Mouse (Mus musculus) heart, embryonic 14.5 days (tissue): ENCODE results near the gene Akr1cl. TPM values are rescaled to one million over a fixed set of nuclear protein-coding genes. Genes with fewer than 3 reads are reported as not detected.

Source experiments
- ATAC-seq: fragments of 200-750 bp; cut with Nextera tagmentation; 2 replicates; pipeline ENCODE4 v1.8.0; 2017; ENCODE audit warnings: low read depth, moderate TSS enrichment; ENCODE audit not compliant: insufficient number of reproducible peaks, insufficient read depth, low FRiP score
- H3K27ac ChIP-seq, 2 experiments: fragments of 200-500 bp in 1 of 2; fragments of 300-500 bp in 1 of 2; sonication (generic) in 1 of 2; replicated peaks in 1 of 2; 2 replicates each; pipeline ENCODE4 v1.5.1; 2012 to 2014; ENCODE audit warnings: low read depth in 2 of 2, low read length in 2 of 2, control low read depth in 1 of 2, mild to moderate bottlenecking in 1 of 2, mixed read lengths in 1 of 2; ENCODE audit not compliant: control insufficient read depth in 1 of 2, insufficient read depth in 1 of 2
- H3K27me3 ChIP-seq: fragments of 300-500 bp; sonication (generic); 2 replicates; pipeline ENCODE4 v1.6.1; 2014; ENCODE audit warnings: mild to moderate bottlenecking, low read length, control low read depth; ENCODE audit not compliant: control insufficient read depth, insufficient read depth
- H3K36me3 ChIP-seq: fragments of 300-500 bp; sonication (generic); 2 replicates; pipeline ENCODE4 v1.6.1; 2014; ENCODE audit warnings: mild to moderate bottlenecking, control low read depth, low read length, mixed read lengths; ENCODE audit not compliant: control insufficient read depth, insufficient read depth
- H3K4me1 ChIP-seq, 2 experiments: fragments of 200-500 bp in 1 of 2; fragments of 300-500 bp in 1 of 2; sonication (generic) in 1 of 2; 2 replicates each; pipeline ENCODE4 v1.6.1; 2012 to 2014; ENCODE audit warnings: low read length in 2 of 2, control low read depth in 1 of 2, mixed read lengths in 1 of 2; ENCODE audit not compliant: control insufficient read depth in 2 of 2, insufficient read depth in 2 of 2
- H3K4me2 ChIP-seq: fragments of 300-500 bp; sonication (generic); 2 replicates; pipeline ENCODE4 v1.6.1; 2014; ENCODE audit warnings: mild to moderate bottlenecking, low read length
- H3K4me3 ChIP-seq, 2 experiments: fragments of 200-500 bp in 1 of 2; fragments of 300-500 bp in 1 of 2; sonication (generic) in 1 of 2; 2 replicates each; pipeline ENCODE4 v1.5.1; 2012 to 2014; ENCODE audit warnings: low read length in 2 of 2, mild to moderate bottlenecking in 2 of 2, control low read depth in 1 of 2, low read depth in 1 of 2, moderate library complexity in 1 of 2; ENCODE audit not compliant: control insufficient read depth in 1 of 2, insufficient read depth in 1 of 2
- H3K9ac ChIP-seq: fragments of 300-500 bp; sonication (generic); 2 replicates; pipeline ENCODE4 v1.6.1; 2014; ENCODE audit warnings: mild to moderate bottlenecking, low read length
- H3K9me3 ChIP-seq: fragments of 300-500 bp; sonication (generic); 2 replicates; pipeline ENCODE4 v1.6.1; 2016; ENCODE audit warnings: low read length, control low read depth; ENCODE audit not compliant: control insufficient read depth
- WGBS: fragments of 180-500 bp; shearing (Covaris S2); extraction: QIAGEN DNeasy Blood & Tissue Kit; methylation state at CpG from one replicate; pipeline ENCODE4 v1.1.7; 2014; 5-methylcytosine and 5-hydroxymethylcytosine counted together
- polyA plus RNA-seq: library from polyadenylated mRNA; unstranded; fragments of >200 nt; fragmentation: Nextera tagmentation; extraction: Ambion mirVana; gene quantifications from 2 replicates; pipeline ENCODE4 v1.2.1, GENCODE M21; 2014

Akr1cl gene
- polyA plus RNA-seq, 1 experiment from 2014 or later, result 0.46 TPM

DNA sequence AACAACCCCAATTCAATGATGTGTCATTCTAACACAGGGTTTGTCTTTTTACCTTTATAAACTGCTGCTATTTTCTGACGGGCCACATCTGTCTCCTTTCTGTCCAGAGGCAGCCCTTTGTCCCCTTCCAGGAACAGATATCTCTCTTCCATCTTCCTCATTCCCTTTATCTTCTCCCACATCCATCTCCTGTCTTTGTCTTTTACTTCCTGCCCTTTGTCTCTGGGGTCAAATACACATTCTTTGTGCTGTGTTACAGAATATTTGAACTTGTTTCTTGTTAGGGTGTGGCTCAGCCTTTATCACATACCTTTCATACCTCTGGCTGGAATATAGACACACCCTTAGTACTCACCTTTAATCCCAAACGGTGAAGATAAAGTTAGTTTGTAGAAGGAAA lies 5.0 kb upstream of the Akr1cl start:
- Histone ChIP-seq H3K27ac (no peak overlapping the region), H3K36me3 (no peaks in the 10 kb centered on the region), H3K4me2 (no peak overlapping the region), H3K4me3 (no peak overlapping the region), H3K4me1 (no peaks in the 10 kb centered on the region; a peak in 1 of 4 replicates), H3K9me3 (no peaks in the 10 kb centered on the region), H3K9ac (no peak overlapping the region), H3K27me3 (no peaks in the 10 kb centered on the region)
- ATAC-seq, result no peak
- WGBS, result 57% methylated on average over 2 of the region's 2 CpGs

DNA sequence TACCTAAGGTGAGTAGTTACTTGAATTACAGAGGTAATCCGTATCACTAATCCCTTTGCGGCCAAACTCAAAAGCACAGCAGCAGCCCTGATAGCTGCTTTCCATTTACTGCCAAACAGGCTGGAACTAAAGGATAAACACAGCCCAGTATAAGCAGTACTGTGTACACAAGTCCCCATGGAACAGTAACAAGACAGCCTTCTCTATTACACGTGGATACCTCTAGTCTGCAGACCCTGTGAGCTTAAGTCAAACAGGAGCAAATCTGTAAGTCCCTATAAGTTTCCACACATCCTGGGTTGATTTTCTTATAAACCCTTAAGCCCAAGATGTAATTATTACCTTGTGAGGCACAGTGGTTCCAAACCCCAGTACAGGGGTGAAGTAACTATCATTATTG lies 3.0 kb upstream of the Akr1cl start:
- ATAC-seq, result no peak

GRCm38 (mm10) chr1:65028206-65028605 lies 4.4 kb downstream of the Akr1cl start:
- no peaks in the 10 kb centered on the region for H3K36me3 ChIP-seq
- ATAC-seq, result no peak
- H3K27ac ChIP-seq, result no peak overlapping the region
- H3K9ac ChIP-seq, result no peak overlapping the region
- no peak overlapping the region for H3K4me3 ChIP-seq
- WGBS, result 61% methylated on average over 9 of the region's 9 CpGs
- no peaks in the 10 kb centered on the region for H3K27me3 ChIP-seq
- H3K4me1 ChIP-seq, result no peaks in the 10 kb centered on the region; a peak in 1 of 4 replicates
- H3K9me3 ChIP-seq, result no peaks in the 10 kb centered on the region
- H3K4me2 ChIP-seq, result no peak overlapping the region

More for the DNA sequence above, 3.0 kb upstream of the Akr1cl start:
- Histone ChIP-seq H3K27me3 (no peaks in the 10 kb centered on the region), H3K9ac (no peak overlapping the region), H3K4me1 (no peaks in the 10 kb centered on the region), H3K27ac (no peak overlapping the region), H3K4me3 (no peak overlapping the region), H3K36me3 (no peaks in the 10 kb centered on the region), H3K9me3 (no peaks in the 10 kb centered on the region), H3K4me2 (no peak overlapping the region)
- WGBS, result 34% methylated on average over 3 of the region's 3 CpGs

DNA sequence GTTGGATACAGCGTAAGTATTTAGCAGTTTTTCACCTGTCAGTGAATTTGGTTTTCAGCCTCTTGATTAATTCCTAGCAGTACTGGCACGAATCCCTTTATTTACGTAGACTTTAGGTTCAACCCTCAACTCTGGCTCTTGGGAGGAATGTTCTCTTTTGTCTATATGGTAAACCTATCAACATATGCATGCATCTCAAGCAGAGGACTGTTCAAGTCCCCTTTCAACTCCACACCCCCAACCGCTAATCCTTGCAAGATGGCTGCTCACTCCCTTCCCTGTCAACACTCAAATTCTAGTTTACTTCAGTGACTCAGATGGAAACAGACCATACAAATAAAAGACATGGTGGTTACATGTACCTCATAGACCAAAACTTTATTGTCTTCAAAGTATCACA lies 19.8 kb downstream of the Akr1cl start:
- Histone ChIP-seq H3K9me3 (no peaks in the 10 kb centered on the region), H3K27me3 (no peaks in the 10 kb centered on the region), H3K36me3 (no peaks in the 10 kb centered on the region), H3K4me3 (no peak overlapping the region), H3K27ac (no peak overlapping the region), H3K4me1 (no peaks in the 10 kb centered on the region), H3K9ac (no peak overlapping the region), H3K4me2 (no peak overlapping the region)
- no peak for ATAC-seq
- WGBS, result 86% methylated on average over 4 of the region's 4 CpGs

- H3K36me3 ChIP-seq, result no peaks in the 10 kb centered on the region
- no peaks in the 10 kb centered on the region for H3K27me3 ChIP-seq
- H3K4me1 ChIP-seq, result no peaks in the 10 kb centered on the region
- no peak for ATAC-seq
- no peak overlapping the region for H3K27ac ChIP-seq
- H3K9me3 ChIP-seq, result peaks cover 6% of the 10 kb centered on the region; the same call in 1 of the 2 replicates
- H3K4me3 ChIP-seq, result no peak overlapping the region
- no peak overlapping the region for H3K4me2 ChIP-seq
- no peak overlapping the region for H3K9ac ChIP-seq
- WGBS, result 7% methylated on average over 9 of the region's 9 CpGs
These were observed 22.4 kb downstream of the Akr1cl start for GRCm38 (mm10) chr1:65010153-65010552.

DNA sequence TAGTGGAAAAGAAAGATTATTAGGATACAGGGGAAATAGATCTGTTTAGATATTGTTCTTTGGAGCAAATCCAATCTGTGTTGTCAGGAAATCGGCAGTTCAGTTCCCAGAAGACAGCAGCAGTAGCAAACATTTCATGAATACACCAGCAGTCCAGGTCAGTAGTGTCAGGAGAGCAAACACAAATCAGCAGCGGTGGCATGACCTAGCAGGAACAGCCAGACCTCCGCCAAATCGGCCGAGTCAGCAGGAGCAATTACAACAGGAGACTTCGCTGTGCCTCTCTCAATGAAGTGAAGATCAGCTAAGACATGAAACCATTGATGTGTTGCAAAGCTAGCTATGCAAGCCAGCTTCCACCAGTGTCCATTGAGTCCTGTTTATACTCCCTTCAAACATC lies 27.0 kb downstream of the Akr1cl start:
- Histone ChIP-seq H3K27ac (no peak overlapping the region), H3K4me1 (no peaks in the 10 kb centered on the region), H3K4me2 (no peak overlapping the region), H3K27me3 (no peaks in the 10 kb centered on the region), H3K9ac (no peak overlapping the region), H3K36me3 (no peaks in the 10 kb centered on the region), H3K9me3 (peaks cover 6% of the 10 kb centered on the region; the same call in 1 of the 2 replicates), H3K4me3 (no peak overlapping the region)
- no peak for ATAC-seq
- 88% methylated on average over 6 of the region's 6 CpGs for WGBS

DNA sequence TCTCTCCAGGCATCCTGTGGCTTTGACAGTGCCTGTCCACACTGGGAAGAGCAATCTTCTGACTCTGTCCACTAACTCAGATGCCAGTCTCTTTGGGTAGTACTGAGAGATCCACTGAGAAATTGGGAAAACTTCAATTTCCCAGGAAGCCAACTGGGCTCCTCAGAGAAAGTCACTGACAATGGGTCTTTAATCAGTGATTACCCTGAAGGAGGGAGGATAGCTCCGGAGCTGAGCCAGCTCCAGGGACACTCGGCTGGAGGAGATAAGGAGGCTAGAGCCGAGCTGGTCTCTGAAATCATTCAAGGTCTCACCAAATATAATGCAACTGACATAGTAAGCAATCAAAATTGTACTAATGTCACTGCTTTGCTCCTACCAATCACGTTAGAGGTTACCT lies 28.0 kb downstream of the Akr1cl start:
- peaks cover 6% of the 10 kb centered on the region; the same call in 1 of the 2 replicates for H3K9me3 ChIP-seq
- 37% methylated on average over 4 of the region's 4 CpGs for WGBS
- H3K36me3 ChIP-seq, result no peaks in the 10 kb centered on the region
- H3K27me3 ChIP-seq, result no peaks in the 10 kb centered on the region
- no peak overlapping the region for H3K9ac ChIP-seq
- no peaks in the 10 kb centered on the region for H3K4me1 ChIP-seq
- no peak overlapping the region for H3K4me2 ChIP-seq
- no peak for ATAC-seq
- H3K27ac ChIP-seq, result no peak overlapping the region
- no peak overlapping the region for H3K4me3 ChIP-seq

DNA sequence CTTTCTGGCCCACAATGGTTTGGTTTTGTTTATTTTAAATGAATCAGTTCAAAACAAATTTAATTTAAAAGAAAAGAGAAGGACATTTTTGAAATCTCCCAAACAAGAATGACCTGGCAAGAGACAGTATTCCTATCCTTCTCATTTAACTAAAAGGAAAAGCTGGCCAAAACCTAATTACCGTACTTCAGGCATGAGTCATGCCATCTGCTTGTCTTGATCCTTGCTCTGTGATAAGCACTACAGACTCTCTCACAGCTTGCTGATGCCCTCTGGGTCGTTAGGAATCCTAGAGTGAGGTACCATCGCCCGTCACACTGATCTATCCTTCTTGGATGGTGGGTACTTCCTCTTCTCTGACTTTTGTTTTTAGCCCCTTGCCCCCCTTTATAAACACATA lies 39.4 kb downstream of the Akr1cl start:
- WGBS, result 66% methylated on average over 4 of the region's 4 CpGs
- no peak overlapping the region for H3K4me3 ChIP-seq
- H3K9me3 ChIP-seq, result no peaks in the 10 kb centered on the region
- no peak overlapping the region for H3K9ac ChIP-seq
- no peaks in the 10 kb centered on the region for H3K36me3 ChIP-seq
- H3K27ac ChIP-seq, result no peak overlapping the region
- no peak overlapping the region for H3K4me2 ChIP-seq
- no peak for ATAC-seq
- no peaks in the 10 kb centered on the region for H3K4me1 ChIP-seq
- no peaks in the 10 kb centered on the region for H3K27me3 ChIP-seq
